Mouse (Mus musculus) megakaryocyte-erythroid progenitor cell, adult 5-6 weeks (primary cell): ENCODE data around the gene Ptpra. TPM values are rescaled to one million over a fixed set of nuclear protein-coding genes. Genes with fewer than 3 reads are reported as not detected.
"Not testable (repeated sequence)": the region's sequence is repeated elsewhere in the genome, so short reads cannot be mapped to it uniquely, and the experiment has no call there.

Source experiments
- ATAC-seq: replicated peaks from 2 replicates; pipeline ENCODE4 v1.8.0; 2016; ENCODE audit warnings: mild to moderate bottlenecking, inconsistent platforms; ENCODE audit not compliant: severe bottlenecking, poor library complexity, low FRiP score, low TSS enrichment
- total RNA-seq, 2 experiments: library from RNA; stranded (forward) in 1 of 2; stranded (reverse) in 1 of 2; fragments of 200-1000, 215-1000 nt in 1 of 2; fragments of >200 nt in 1 of 2; fragmentation: Nextera tagmentation in 1 of 2; gene quantifications; 2 replicates each; pipeline ENCODE4 v1.2.3; 2014 to 2017

Gene Ptpra
- total RNA-seq, 2 experiments from 2014 or later, result 78.4 to 194 TPM

DNA sequence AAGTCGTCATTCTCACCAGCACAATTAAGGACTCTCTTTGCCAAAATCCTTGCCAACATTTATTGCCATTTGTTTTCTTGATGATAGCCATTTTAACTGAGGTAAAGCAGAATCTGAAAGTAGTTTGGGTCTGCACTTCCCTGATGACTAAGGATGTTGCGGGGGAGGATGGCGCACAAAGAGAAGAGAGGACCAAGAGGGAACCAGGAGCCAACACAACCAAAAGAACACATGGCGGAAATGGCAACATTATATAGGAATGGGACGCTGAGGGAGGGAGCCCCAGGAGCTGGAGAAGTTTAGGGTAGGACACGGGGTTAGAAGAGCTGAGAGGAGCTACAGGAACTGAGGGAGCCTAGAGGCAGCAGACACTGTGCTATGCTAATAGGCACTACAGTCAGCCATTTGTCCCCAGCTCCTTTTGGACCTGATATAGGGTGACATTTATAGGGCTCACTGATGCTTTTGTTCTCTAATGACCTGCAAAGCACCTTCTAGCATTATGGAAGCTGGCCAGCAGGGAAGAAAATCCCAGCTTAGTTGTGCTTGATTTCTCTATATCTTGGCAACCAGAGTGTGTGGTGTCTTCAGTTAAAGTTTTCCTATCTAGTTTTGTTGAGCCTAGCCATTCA lies 26.7 kb downstream of the Ptpra start:
- no peak for ATAC-seq

DNA sequence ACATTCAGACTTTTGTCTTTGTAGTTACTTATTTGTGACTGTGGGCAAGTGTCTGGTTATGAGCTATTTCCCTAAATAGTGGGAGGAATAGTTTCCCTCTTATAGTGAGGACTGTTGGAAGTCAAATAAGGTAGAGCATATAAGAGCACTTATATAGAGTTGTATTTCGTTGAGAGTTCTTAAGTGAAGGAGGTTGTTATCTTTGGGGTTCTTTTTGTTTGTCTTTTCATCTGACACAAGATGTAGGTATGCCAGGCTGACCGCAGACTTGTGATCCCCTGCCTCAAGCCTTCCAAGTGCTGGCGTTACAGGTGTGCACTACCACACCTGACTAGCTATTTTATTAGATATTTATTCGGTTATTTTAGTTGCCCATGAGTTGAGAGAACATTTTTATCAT lies 32.1 kb downstream of the Ptpra start:
- no peak for ATAC-seq

DNA sequence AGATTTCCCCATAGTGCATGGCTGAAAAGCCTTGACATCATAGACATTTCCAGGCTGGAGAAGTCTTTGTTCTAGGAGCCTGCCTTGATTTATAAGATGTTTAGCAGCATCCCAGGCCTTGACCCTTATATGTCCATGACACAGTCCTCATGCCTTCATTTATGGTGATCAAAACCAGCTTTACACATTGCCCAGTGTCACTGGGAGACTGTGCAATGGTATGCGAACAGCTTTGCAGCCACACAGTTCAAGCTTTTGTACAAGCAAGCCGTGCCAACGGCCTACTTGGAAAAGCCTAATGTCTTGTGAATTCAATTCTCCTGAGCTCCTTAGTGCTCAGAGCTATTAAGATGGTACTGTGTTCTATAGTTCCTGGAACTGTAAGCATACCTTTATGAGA lies 32.6 kb downstream of the Ptpra start:
- no peak for ATAC-seq

DNA sequence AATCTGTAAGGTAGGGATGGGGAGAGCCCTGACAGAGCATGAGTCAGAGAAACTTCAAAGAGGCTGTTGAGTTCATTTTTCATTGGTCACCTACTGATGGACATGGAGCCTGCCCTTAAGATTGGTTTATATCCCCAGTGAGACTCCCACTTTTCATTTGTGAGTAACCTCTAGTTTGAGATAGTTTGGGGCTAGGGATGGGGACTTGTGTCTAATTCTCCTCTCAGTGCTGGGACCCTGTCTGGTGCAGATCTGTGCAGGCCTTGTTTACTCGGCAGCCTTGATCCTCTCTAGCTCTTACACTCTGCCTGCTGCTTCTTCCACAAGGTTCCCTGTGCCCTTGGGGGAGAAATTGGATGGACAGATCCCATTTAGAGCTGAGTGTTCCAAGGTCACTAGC lies 34.1 kb downstream of the Ptpra start:
- no peak for ATAC-seq

DNA sequence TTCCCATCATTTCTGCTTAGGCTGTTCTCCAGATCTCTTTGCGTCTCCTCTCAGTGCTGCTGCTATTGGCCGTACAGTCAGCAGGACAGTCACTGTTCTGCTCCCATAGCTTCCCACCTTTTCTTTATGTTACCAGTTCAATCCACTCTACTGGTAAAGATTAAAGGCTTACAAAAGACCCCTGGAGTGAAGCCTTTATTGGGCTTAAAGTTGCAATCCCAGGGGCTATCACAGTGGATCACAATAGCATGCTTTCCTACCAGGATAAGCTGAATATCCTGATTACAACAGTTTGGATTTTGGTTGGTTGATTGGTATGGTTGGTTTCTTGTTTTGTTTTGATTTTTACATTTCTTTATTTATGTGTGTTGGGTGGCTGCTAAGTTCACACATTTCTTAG lies 37.9 kb downstream of the Ptpra start:
- ATAC-seq, result no peak

DNA sequence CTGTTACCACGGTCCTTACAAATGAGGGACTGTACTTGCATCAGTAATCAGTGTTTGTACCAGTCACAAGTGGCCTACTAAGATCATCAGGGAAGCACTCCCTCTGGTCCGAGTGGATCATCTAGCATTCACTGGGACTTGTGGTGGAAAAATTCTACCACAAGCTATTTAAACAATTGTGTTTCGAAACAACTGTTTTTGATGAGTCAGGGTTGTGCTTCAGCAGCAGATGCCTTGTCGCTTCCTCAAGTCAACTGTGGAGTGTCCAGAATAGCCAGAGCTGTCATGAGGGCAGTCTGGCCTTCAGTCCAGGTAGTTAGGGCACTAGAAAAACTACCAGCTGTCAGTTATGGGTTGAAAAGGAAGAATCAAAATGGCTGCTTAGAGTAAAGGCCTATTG lies 38.5 kb downstream of the Ptpra start:
- ATAC-seq, result no peak

DNA sequence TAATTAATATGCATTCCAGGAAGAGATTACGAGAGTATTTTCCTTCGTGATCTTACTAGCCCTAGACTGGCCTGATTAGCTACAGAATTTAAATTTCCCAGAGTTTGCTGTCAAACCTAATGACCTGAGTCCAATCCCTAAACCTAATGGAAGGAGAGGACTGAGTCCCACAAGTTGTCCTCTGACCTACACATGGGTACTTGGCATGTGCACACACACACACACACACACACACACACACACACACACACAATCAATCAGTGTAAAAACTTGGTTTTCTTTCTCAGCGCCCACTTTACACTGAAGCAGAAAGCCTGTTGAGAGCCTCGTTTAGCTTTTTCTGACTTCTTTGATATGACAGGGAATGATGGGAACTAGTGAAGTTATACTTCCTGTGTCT lies 41.1 kb downstream of the Ptpra start:
- no peak for ATAC-seq

DNA sequence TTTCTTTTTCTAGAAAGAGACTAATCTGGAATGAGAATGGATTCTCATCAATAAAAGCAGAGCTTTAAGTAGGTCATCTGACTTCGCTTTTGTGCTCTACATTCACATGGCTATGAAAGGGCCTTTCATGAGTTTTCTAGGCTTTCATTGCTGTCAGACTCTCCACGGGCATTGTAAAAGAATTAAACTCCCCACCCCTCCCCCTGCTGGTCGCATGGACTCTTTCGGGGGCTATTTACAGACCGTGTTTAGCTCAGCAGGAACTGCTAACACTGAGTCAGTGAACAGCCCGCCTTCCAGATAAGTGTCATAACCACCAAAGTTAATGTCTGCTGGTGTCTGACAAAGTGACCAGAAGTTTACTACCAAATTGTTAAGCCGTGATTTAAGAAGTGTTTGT lies 41.5 kb downstream of the Ptpra start:
- ATAC-seq, result 0 out of 2 replicates have a peak, but pooled peaks have one; percentile 58

DNA sequence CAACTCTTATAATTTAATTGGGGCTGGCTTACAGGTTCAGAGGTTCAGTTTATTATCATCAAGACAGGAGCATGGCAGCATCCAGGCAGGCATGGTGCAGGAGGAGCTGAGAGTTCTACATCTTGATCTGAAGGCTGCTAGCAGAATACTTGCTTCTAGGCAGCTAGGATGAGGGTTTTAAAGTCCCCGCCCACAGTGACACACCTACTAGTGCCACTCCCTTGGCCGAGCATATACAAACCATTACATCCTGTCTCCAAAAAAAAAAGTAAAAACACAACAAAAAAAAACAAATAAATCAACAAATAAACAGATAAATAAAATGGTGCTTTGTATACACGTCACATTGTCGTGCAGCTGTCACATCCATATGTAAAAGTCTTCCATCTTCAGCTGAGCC lies 45.0 kb downstream of the Ptpra start:
- not testable (repeated sequence) for ATAC-seq

DNA sequence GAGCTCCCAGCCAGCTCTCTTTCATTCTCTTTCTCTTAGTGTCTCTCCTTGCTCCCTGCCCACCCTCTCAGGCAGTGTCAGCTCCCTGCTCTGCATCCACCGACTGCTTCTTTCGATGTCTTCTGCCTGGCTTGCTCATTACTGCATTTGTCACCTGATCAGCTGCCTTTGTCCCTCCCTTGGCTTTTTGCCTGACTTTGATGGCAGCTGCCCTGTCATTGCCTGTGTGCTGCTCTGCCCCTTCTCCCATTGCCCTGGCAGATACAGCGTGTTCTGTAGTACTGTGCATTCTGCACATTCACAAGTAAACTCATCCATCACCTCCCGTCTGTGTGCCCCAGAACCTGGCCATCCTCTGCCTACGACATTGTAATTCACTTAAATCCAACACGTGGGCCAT lies 46.0 kb downstream of the Ptpra start:
- peak; percentile 40 for ATAC-seq

DNA sequence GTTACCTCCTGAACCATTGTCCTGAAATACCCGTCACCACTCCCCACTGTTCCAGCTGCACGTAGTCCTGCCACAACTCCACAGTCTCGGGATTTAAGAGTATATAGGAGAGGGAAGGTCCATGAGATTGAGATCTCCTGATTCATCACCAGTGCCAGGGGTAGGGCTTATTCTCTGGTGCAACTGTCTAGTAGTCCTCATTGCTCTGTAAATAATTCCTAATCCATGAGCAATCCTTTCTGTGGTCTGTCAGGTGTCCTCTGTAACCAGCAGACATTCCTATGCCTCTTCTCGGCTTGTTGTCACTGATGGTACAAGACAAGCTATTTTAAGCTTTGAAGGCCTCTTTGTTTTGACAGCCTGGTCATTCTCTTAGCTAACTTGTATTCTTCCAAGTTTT lies 46.9 kb downstream of the Ptpra start:
- ATAC-seq, result no peak

DNA sequence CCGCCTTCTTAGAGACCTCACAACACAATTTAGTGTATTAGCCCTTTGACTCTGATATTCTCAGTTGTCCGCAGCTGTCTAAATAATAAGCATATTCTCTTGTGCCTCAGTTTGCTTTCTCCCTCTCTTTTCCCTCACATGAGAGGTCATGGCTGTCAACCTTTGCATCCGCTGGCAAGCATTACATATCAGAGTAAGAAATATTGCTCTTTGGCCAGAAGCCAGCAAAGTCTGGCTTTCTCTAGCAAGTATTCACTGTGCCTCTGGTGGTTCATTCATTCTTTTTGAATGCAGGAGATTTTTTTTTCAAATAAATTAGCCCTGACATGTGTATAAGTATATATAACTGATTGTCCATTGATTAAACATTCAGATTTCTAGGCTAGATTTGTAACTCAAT lies 49.5 kb downstream of the Ptpra start:
- ATAC-seq, result no peak

DNA sequence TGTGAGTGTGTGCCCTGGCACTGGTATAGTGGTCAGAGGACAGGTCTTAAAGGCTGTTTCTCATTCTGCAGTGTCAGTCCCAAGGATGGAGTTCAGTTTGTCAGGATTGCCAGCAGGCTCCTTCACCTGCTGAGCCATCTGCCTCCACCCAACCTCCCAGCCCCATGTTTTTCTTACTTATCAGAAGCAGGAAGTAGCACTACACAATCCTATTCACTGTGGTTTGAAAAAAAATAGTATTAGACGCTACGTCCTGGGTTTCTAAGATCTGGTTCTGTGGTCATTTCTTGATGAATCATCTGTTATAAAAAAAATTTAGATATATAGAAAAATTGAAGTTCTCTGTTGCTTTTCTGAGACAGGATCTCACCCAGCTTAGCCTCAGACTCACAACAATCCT lies 51.5 kb downstream of the Ptpra start:
- ATAC-seq, result no peak

DNA sequence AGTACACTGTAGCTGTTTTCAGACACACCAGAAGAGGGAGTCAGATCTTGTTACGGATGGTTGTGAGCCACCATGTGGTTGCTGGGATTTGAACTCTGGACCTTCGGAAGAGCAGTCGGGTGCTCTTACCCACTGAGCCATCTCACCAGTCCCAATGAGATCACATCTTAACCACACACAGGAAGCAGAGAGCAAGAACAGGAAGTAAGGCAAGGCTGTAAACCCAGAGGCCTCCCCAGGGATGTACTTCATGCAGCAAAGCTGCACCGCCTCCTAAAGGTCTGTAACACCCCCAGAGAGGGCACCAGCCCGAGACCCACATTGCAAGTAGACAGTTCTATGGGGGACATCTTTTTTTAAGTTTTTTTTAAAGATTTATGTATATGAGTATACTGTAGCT lies 61.5 kb downstream of the Ptpra start:
- not testable (repeated sequence) for ATAC-seq

DNA sequence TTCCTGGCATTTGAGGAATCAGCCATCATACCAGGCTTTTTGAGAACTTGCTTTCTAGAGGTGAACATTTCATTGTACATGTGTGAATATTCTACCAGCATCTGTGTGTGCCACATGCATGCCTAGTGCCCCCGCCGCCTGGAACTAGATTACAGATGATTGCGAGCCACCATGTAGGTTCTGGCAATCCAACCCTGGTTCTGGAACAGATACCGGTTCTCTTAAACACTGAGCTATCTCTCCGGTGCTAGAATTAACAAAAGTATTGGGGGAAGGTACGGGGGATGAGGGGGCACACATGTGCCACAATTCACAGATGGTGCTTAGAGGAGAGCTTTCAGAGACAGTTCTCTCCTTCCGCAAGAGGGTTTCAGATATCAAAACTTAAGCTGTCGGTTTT lies 63.8 kb downstream of the Ptpra start:
- ATAC-seq, result no peak

DNA sequence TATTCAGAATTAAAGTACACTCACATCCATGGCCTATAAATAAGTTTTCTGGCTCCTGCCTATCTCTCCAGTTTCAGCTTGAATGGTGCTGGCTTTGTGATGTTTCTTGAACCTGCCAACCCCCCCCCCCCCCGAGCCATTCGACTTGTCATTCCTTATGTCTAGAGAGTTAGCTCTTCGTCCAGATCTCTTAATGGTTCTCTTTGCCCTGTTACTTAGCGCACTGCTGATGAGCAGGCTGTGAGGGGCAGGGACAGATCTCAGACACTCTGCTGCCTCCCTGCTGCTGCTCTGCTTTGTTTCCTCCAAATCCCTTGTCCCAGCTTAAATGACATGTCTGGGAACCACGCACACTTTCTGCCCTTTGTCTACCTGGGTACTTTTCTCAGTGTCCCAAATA lies 65.7 kb downstream of the Ptpra start:
- ATAC-seq, result no peak

DNA sequence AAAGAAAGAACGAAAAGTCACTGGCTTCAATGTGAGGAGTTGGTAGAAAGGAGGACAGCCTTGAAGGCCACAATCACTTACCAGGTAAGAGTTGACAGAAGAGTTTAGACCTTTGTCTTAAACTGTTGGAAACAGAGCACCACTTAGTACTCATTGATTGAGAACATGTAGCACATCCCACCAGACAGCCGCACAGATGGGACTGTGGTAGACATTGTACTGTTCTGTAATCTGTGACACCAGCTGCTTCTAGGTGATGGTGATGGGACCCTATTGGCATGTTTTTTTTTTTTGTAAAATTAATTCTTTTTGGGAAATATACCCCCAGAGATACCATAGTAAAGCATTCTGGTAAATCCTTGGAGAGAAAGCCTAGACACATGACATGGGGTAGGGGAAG lies 71.8 kb downstream of the Ptpra start:
- ATAC-seq, result no peak

DNA sequence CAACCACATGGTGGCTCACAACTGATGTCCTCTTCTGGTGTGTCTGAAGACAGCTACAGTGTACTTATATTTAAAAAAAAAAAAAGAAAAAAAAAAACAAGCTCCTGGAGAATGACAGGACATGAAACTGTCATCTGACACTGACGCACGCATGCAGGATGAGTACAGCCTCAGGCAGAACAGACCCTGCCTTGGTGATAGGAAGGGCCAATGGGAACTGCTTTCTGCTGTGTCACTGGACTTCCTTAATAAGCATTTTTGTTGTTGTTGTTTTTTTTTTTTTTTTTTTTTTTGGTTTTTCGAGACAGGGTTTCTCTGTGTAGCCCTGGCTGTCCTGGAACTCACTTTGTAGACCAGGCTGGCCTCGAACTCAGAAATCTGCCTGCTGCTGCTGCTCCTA lies 75.4 kb downstream of the Ptpra start:
- not testable (repeated sequence) for ATAC-seq

DNA sequence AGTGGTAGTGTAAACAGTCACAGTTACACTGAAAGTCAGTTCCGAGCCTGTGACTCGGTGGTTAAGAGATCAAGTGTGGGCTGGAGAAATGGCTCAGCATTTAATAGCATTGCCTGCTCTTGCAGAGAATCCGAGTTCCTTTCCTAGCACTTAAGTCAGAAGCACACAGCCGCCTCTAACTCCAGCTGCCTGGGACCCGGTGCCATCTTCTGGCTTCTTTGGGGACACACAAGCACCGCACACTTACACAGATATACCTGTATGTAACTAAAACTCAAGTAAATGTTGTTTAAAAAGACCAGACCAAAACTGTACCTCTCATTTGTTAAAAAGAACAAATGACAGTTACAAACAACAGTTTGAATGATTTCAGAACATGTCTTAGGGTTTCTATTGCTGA lies 78.4 kb downstream of the Ptpra start:
- no peak for ATAC-seq

DNA sequence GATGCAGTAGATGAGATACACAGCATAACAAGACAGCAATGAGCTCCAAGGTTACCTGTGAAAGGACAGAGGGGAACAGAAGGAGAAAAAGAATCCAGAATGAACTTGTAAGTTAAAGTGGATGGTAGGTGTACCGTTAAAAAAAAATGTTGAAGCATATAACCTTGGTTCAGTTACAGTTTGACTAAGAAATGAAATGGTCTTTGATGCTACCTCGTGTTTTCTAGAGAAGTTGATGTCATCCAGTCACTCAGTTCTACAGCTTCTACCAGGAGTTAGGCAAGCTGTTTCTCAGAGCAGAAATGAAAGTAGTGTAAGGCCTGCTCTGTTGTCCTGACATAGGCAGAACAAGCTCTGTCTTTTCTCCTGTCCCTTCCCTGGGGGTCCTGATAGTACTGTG lies 79.2 kb downstream of the Ptpra start:
- no peak for ATAC-seq

DNA sequence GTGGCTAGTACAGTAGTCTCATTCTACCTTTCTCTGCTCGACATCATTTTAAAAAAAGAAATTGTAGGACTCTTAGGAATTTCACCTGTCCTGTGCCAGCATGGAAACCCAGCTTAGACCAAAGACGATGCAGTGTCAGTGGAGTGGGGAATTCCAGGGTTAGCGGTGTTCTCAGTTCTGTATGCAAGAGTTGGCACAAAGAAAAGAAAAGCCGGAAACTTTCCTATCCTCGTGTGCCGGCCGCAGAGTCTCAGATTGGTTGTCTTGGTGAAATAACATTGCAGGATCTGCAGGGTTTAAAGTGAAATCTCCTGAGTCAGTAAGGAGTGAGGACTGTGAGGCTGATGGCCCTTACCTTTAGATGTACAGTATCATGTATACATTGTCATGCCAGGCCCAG lies 79.8 kb downstream of the Ptpra start:
- ATAC-seq, result no peak

DNA sequence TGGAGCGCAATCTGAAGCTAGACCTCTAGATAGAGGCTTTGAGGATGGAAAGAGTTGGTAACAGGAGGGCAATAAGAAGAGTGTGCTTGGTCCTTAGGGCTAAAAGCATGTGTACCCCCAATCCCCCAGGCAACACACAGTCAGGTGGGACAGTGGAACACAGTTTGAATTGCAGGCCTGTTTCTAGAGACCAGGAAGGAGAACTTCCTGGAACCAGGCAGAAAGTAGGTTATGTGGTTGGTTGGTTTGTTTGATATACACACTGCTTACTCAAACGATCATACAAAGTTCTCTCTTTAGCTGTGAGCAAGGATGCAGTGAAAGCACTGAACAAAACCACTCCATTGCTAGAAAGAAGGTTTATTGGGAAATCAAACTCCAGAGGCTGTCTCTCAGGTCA lies 82.1 kb downstream of the Ptpra start:
- no peak for ATAC-seq
